Mouse (Mus musculus) heart, postnatal 0 days (tissue): ENCODE measurements around the gene Cnnm1.

Experiments used
- CTCF ChIP-seq: IDR thresholded peaks from 2 replicates; pipeline ENCODE4 v1.5.1; 2016; ENCODE audit warnings: antibody characterized with exemption, control low read depth, low read depth
- EP300 ChIP-seq: IDR thresholded peaks from 2 replicates; pipeline ENCODE4 v1.6.1; 2016; ENCODE audit warnings: antibody characterized with exemption, low read depth

DNA sequence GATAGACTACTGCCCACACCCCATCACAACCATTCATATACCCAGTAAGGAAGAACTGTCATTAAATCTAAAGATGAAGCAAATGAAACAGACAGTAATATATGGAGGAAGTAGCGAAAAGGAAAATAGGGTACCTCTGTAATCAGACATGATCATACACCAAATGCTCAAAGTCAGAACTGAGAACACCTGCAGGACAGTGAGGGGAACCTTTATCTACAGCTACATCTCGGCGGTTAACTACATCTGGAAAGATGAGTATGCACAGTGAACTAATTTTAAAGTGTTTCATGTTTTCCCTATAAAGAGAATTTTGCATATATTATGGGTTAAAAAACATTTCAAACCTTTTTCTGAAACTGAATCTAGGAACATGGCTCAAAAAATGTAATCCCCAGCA, 19.7 kb upstream of the Cnnm1 start:
- no peak for TF ChIP-seq CTCF
- TF ChIP-seq EP300: no peak
